Mouse (Mus musculus) ovary, postnatal 10 days (tissue): ENCODE measurements around the gene Smc4.
"Not testable (repeated sequence)": the region's sequence is repeated elsewhere in the genome, so short reads cannot be mapped to it uniquely, and the experiment has no call there.

ENCODE experiments used
- DNase-seq: peaks from one replicate; pipeline ENCODE4 v3.0.0; 2022; ENCODE audit warnings: low spot score

Smc4 gene

GRCm38 (mm10) chr3:69017181-69017580, 12.6 kb downstream of the Smc4 start:
- no peak for DNase-seq

- not testable (repeated sequence) for DNase-seq
Observed at GRCm38 (mm10) chr3:69018635-69019034, 14.1 kb downstream of the Smc4 start.

GRCm38 (mm10) chr3:69020285-69020684, 15.7 kb downstream of the Smc4 start:
- DNase-seq = no peak

- DNase-seq = no peak
Observed at GRCm38 (mm10) chr3:69020764-69021163, 16.2 kb downstream of the Smc4 start.

- no peak for DNase-seq
Observed at GRCm38 (mm10) chr3:69026133-69026783, 21.7 kb downstream of the Smc4 start.

- no peak for DNase-seq
Observed at GRCm38 (mm10) chr3:69040105-69040504, 35.6 kb downstream of the Smc4 start.

GRCm38 (mm10) chr3:69041298-69041697, 36.8 kb downstream of the Smc4 start:
- no peak for DNase-seq

- DNase-seq = no peak
Observed at GRCm38 (mm10) chr3:69044167-69044591, 39.6 kb downstream of the Smc4 start.

GRCm38 (mm10) chr3:69044645-69045399, 40.3 kb downstream of the Smc4 start, which contains the start of gene Trim59:
Trim59 (minus strand) TSS chr3:69044755.
- peak; percentile 80 for DNase-seq

GRCm38 (mm10) chr3:69045400-69045703, 40.8 kb downstream of the Smc4 start:
- DNase-seq = no peak

- DNase-seq = peak; percentile 5
Observed at GRCm38 (mm10) chr3:69045750-69046149, 41.2 kb downstream of the Smc4 start.

- no peak for DNase-seq
Observed at GRCm38 (mm10) chr3:69046509-69046908, 42.0 kb downstream of the Smc4 start.

GRCm38 (mm10) chr3:69047684-69048083, 43.1 kb downstream of the Smc4 start:
- no peak for DNase-seq

- DNase-seq = no peak
Observed at GRCm38 (mm10) chr3:69049011-69049410, 44.5 kb downstream of the Smc4 start.

GRCm38 (mm10) chr3:69051894-69052293, 47.4 kb downstream of the Smc4 start:
- DNase-seq = no peak

GRCm38 (mm10) chr3:69054760-69055432, 50.4 kb downstream of the Smc4 start:
- DNase-seq = no peak

GRCm38 (mm10) chr3:69055871-69056270, 51.3 kb downstream of the Smc4 start:
- DNase-seq = no peak

GRCm38 (mm10) chr3:69060672-69061071, 56.1 kb downstream of the Smc4 start:
- no peak for DNase-seq

- DNase-seq = no peak
Observed at GRCm38 (mm10) chr3:69062764-69063163, 58.2 kb downstream of the Smc4 start.

GRCm38 (mm10) chr3:69064005-69064404, 59.5 kb downstream of the Smc4 start:
- DNase-seq = no peak
